Mouse (Mus musculus) neutrophil, adult 5-6 weeks (primary cell): ENCODE results near the gene Chml. TPM values are rescaled to one million over a fixed set of nuclear protein-coding genes. Genes with fewer than 3 reads are reported as not detected.

Experiments used
- ATAC-seq: fragments of 151-379, 151-347 bp; 2 replicates; pipeline ENCODE4 v1.8.0; 2017; ENCODE audit warnings: mild to moderate bottlenecking, moderate TSS enrichment; ENCODE audit not compliant: insufficient number of reproducible peaks, poor library complexity, low FRiP score, severe bottlenecking; ENCODE audit errors: extremely low read depth
- total RNA-seq: library from RNA; stranded (forward); fragments of 200-1000 nt; gene quantifications from 2 replicates; pipeline ENCODE4 v1.2.3, GENCODE M21; 2017

Chml gene
- 12.6 and 13.9 TPM in 2 replicates for total RNA-seq

- peak; percentile 92 for ATAC-seq
Measured at GRCm38 (mm10) chr1:175692246-175692996, at the start of gene Chml, which contains the start of gene Opn3. Gene Chml (minus strand): TSS chr1:175692901. Gene Opn3 (minus strand): TSS chr1:175692776.

GRCm38 (mm10) chr1:175725771-175726170 lies 33.1 kb upstream of the Chml start:
- ATAC-seq = no peak

- ATAC-seq = no peak
Measured at GRCm38 (mm10) chr1:175716832-175717231, 24.1 kb upstream of the Chml start.

- no peak for ATAC-seq
Measured at GRCm38 (mm10) chr1:175712338-175712909, 19.7 kb upstream of the Chml start.

- no peak for ATAC-seq
Measured at GRCm38 (mm10) chr1:175708013-175708412, 15.3 kb upstream of the Chml start.

- no peak for ATAC-seq
Measured at GRCm38 (mm10) chr1:175707599-175707998, 14.9 kb upstream of the Chml start.

GRCm38 (mm10) chr1:175701145-175701544 lies 8.4 kb upstream of the Chml start:
- no peak for ATAC-seq

- ATAC-seq = no peak
Measured at GRCm38 (mm10) chr1:175699796-175700195, 7.1 kb upstream of the Chml start.

GRCm38 (mm10) chr1:175699375-175699774 lies 6.7 kb upstream of the Chml start:
- ATAC-seq = no peak

- ATAC-seq = no peak
Measured at GRCm38 (mm10) chr1:175698293-175698692, 5.6 kb upstream of the Chml start, which contains the start of gene Wdr64. Gene Wdr64 (plus strand): TSS chr1:175698593.

GRCm38 (mm10) chr1:175693429-175693960 lies 794 bp upstream of the Chml start:
- ATAC-seq = no peak

GRCm38 (mm10) chr1:175692997-175693361 lies 278 bp upstream of the Chml start:
- no peak for ATAC-seq

- ATAC-seq = no peak
Measured at GRCm38 (mm10) chr1:175691686-175692245, 935 bp downstream of the Chml start.

GRCm38 (mm10) chr1:175680995-175681394 lies 11.7 kb downstream of the Chml start:
- ATAC-seq = no peak

- ATAC-seq = no peak
Measured at GRCm38 (mm10) chr1:175677459-175677858, 15.2 kb downstream of the Chml start.

- no peak for ATAC-seq
Measured at GRCm38 (mm10) chr1:175675116-175675515, 17.6 kb downstream of the Chml start.

GRCm38 (mm10) chr1:175673563-175674325 lies 19.0 kb downstream of the Chml start:
- ATAC-seq = no peak

GRCm38 (mm10) chr1:175671626-175672025 lies 21.1 kb downstream of the Chml start:
- ATAC-seq = no peak

- no peak for ATAC-seq
Measured at GRCm38 (mm10) chr1:175670042-175670441, 22.7 kb downstream of the Chml start.
